Mouse (Mus musculus): ENCODE measurements at regions not wholly inside any gene's neighbourhood (a gene's known extent, or its start where the extent isn't known, plus 50 kb on each side); places are given as distances from the start of the nearest gene placed in this dataset.

- TF ChIP-seq CTCF (IDR thresholded peaks at IDR 0.05; ENCODE audit: control insufficient read depth, insufficient read depth, insufficient replicate concordance, low read depth, low read length), result peak; percentile 92
- 0 out of 2 replicates have a peak, but pooled peaks have one; percentile 17 for TF ChIP-seq POLR2A (IDR thresholded peaks at IDR 0.05; ENCODE audit: control insufficient read depth, low read depth, low read length)
Observed at GRCm38 (mm10) chr13:70233896-70234799, 403.3 kb downstream of the Ice1 start.
